Mouse (Mus musculus): Measurements from ENCODE around the gene Nbas.

Nbas gene

GRCm38 (mm10) chr12:13539171-13539570 lies 270.2 kb downstream of the Nbas start:
- DNase-seq (ENCODE audit: low read depth) = no peak

GRCm38 (mm10) chr12:13543806-13544205 lies 274.9 kb downstream of the Nbas start:
- DNase-seq (ENCODE audit: low read depth) = no peak

GRCm38 (mm10) chr12:13563646-13564289 lies 294.8 kb downstream of the Nbas start:
- no peak for DNase-seq (ENCODE audit: low read depth)

GRCm38 (mm10) chr12:13564330-13564729 lies 295.4 kb downstream of the Nbas start:
- DNase-seq (ENCODE audit: low read depth) = no peak

GRCm38 (mm10) chr12:13566421-13566820 lies 297.5 kb downstream of the Nbas start:
- DNase-seq (ENCODE audit: low read depth) = no peak

GRCm38 (mm10) chr12:13575158-13575557 lies 306.2 kb downstream of the Nbas start:
- DNase-seq (ENCODE audit: low read depth) = no peak

- peak; percentile 14 for DNase-seq (ENCODE audit: low read depth)
Measured at GRCm38 (mm10) chr12:13575605-13576600, 307.0 kb downstream of the Nbas start.

GRCm38 (mm10) chr12:13576761-13577160 lies 307.8 kb downstream of the Nbas start:
- DNase-seq (ENCODE audit: low read depth) = no peak

- no peak for DNase-seq (ENCODE audit: low read depth)
Measured at GRCm38 (mm10) chr12:13580796-13581195, 311.9 kb downstream of the Nbas start.

- no peak for DNase-seq (ENCODE audit: low read depth)
Measured at GRCm38 (mm10) chr12:13583386-13583785, 314.5 kb downstream of the Nbas start.

- DNase-seq (ENCODE audit: low read depth) = no peak
Measured at GRCm38 (mm10) chr12:13585527-13586156, 316.7 kb downstream of the Nbas start.

- DNase-seq (ENCODE audit: low read depth) = no peak
Measured at GRCm38 (mm10) chr12:13587675-13588074, 318.7 kb downstream of the Nbas start.

GRCm38 (mm10) chr12:13589021-13589420 lies 320.1 kb downstream of the Nbas start:
- no peak for DNase-seq (ENCODE audit: low read depth)

GRCm38 (mm10) chr12:13594746-13595469 lies 326.0 kb downstream of the Nbas start:
- no peak for DNase-seq (ENCODE audit: low read depth)

- DNase-seq (ENCODE audit: low read depth) = no peak
Measured at GRCm38 (mm10) chr12:13597026-13597425, 328.1 kb downstream of the Nbas start.

- DNase-seq (ENCODE audit: low read depth) = no peak
Measured at GRCm38 (mm10) chr12:13598545-13598944, 329.6 kb downstream of the Nbas start.

GRCm38 (mm10) chr12:13602414-13602813 lies 333.5 kb downstream of the Nbas start:
- no peak for DNase-seq (ENCODE audit: low read depth)

- DNase-seq (ENCODE audit: low read depth) = no peak
Measured at GRCm38 (mm10) chr12:13607021-13607420, 338.1 kb downstream of the Nbas start.

GRCm38 (mm10) chr12:13609027-13609426 lies 340.1 kb downstream of the Nbas start:
- no peak for DNase-seq (ENCODE audit: low read depth)

- DNase-seq (ENCODE audit: low read depth) = no peak
Measured at GRCm38 (mm10) chr12:13613041-13613440, 344.1 kb downstream of the Nbas start.

GRCm38 (mm10) chr12:13615661-13616060 lies 346.7 kb downstream of the Nbas start:
- no peak for DNase-seq (ENCODE audit: low read depth)
